Mouse (Mus musculus) olfactory bulb, adult 2 months (tissue): Measurements from ENCODE around the gene Fmn2. TPM values are rescaled to one million over a fixed set of nuclear protein-coding genes. Genes with fewer than 3 reads are reported as not detected.

Experiments used
- H3K27ac ChIP-seq: fragments of 200-500 bp; 2 replicates; pipeline ENCODE4 v1.5.1; 2012; ENCODE audit warnings: low read depth, low read length; ENCODE audit not compliant: insufficient read depth
- H3K4me1 ChIP-seq: fragments of 200-500 bp; 2 replicates; pipeline ENCODE4 v1.6.1; 2012; ENCODE audit warnings: low read length; ENCODE audit not compliant: control insufficient read depth, insufficient read depth
- H3K4me3 ChIP-seq: fragments of 200-500 bp; 2 replicates; pipeline ENCODE4 v1.5.1; 2012; ENCODE audit warnings: mild to moderate bottlenecking, low read depth, low read length, moderate library complexity; ENCODE audit not compliant: insufficient read depth
- CTCF ChIP-seq: fragments of 200-500 bp; IDR thresholded peaks from 2 replicates; pipeline ENCODE4 v1.5.1; 2012; ENCODE audit warnings: low read depth, mild to moderate bottlenecking, low read length, moderate library complexity; ENCODE audit not compliant: insufficient read depth
- POLR2A ChIP-seq: fragments of 200-500 bp; IDR thresholded peaks from 2 replicates; pipeline ENCODE4 v1.6.1; 2012; ENCODE audit warnings: mild to moderate bottlenecking, low read depth, low read length, moderate library complexity; ENCODE audit not compliant: insufficient read depth
- WGBS: fragments of 180-500 bp; shearing (Covaris S2); methylation state at CpG from one replicate; pipeline ENCODE4 v1.1.7; 2018; 5-methylcytosine and 5-hydroxymethylcytosine counted together
- polyA plus RNA-seq: library from polyadenylated mRNA; stranded (reverse); fragments of >200 nt; gene quantifications from 2 replicates; pipeline ENCODE4 v1.2.4, GENCODE M21; 2012; ENCODE audit warnings: low replicate concordance; ENCODE audit not compliant: missing spikeins, insufficient read depth, insufficient read length

The Fmn2 gene
- polyA plus RNA-seq, 1 experiment, result 291 TPM

GRCm38 (mm10) chr1:174548291-174548690 is 46.7 kb downstream of the Fmn2 start:
- no peak overlapping the region for H3K4me3 ChIP-seq
- WGBS, result 64% methylated on average over 5 of the region's 5 CpGs
- no peaks in the 10 kb centered on the region for H3K4me1 ChIP-seq
- H3K27ac ChIP-seq, result no peak overlapping the region
- TF ChIP-seq POLR2A, result no peak
- no peak for TF ChIP-seq CTCF

GRCm38 (mm10) chr1:174553272-174554007 is 51.8 kb downstream of the Fmn2 start:
- Histone ChIP-seq H3K4me1 (no peaks in the 10 kb centered on the region), H3K27ac (no peak overlapping the region), H3K4me3 (no peak overlapping the region)
- TF ChIP-seq POLR2A, result no peak
- TF ChIP-seq CTCF, result peak; percentile 37; the same call in 1 of the 2 replicates
- 15% methylated on average over 2 of the region's 2 CpGs for WGBS

- TF ChIP-seq CTCF (no peak), POLR2A (no peak)
- no peaks in the 10 kb centered on the region for H3K4me1 ChIP-seq
- WGBS, result 35% methylated on average over 3 of the region's 3 CpGs
- H3K27ac ChIP-seq, result no peak overlapping the region
- H3K4me3 ChIP-seq, result no peak overlapping the region
Measured at GRCm38 (mm10) chr1:174555412-174555811, 53.8 kb downstream of the Fmn2 start.

- no peaks in the 10 kb centered on the region for H3K4me1 ChIP-seq
- no peak overlapping the region for H3K4me3 ChIP-seq
- H3K27ac ChIP-seq, result no peak overlapping the region
- WGBS, result 30% methylated on average over 4 of the region's 4 CpGs
- TF ChIP-seq POLR2A (no peak), CTCF (no peak)
Measured at GRCm38 (mm10) chr1:174557211-174557610, 55.6 kb downstream of the Fmn2 start.

- TF ChIP-seq POLR2A (no peak), CTCF (no peak)
Measured at GRCm38 (mm10) chr1:174557841-174558240, 56.2 kb downstream of the Fmn2 start.

GRCm38 (mm10) chr1:174558488-174558887 is 56.9 kb downstream of the Fmn2 start:
- no peaks in the 10 kb centered on the region for H3K4me1 ChIP-seq
- WGBS, result 44% methylated on average over 2 of the region's 2 CpGs
- TF ChIP-seq CTCF (no peak), POLR2A (no peak)
- H3K27ac ChIP-seq, result no peak overlapping the region
- H3K4me3 ChIP-seq, result no peak overlapping the region

More at GRCm38 (mm10) chr1:174557841-174558240, 56.2 kb downstream of the Fmn2 start:
- H3K27ac ChIP-seq, result no peak overlapping the region
- no peaks in the 10 kb centered on the region for H3K4me1 ChIP-seq
- 55% methylated on average over 3 of the region's 3 CpGs for WGBS
- no peak overlapping the region for H3K4me3 ChIP-seq

GRCm38 (mm10) chr1:174564561-174564960 is 62.9 kb downstream of the Fmn2 start:
- WGBS, result 60% methylated on average over 6 of the region's 6 CpGs
- Histone ChIP-seq H3K27ac (no peak overlapping the region), H3K4me3 (no peak overlapping the region), H3K4me1 (no peaks in the 10 kb centered on the region)
- TF ChIP-seq CTCF (no peak), POLR2A (no peak)

- TF ChIP-seq POLR2A (no peak), CTCF (no peak)
- Histone ChIP-seq H3K4me3 (no peak overlapping the region), H3K4me1 (no peaks in the 10 kb centered on the region), H3K27ac (no peak overlapping the region)
- 95% methylated on average over 3 of the region's 3 CpGs for WGBS
Measured at GRCm38 (mm10) chr1:174568609-174569008, 67.0 kb downstream of the Fmn2 start.

- Histone ChIP-seq H3K4me1 (no peaks in the 10 kb centered on the region), H3K27ac (no peak overlapping the region), H3K4me3 (no peak overlapping the region)
- 59% methylated on average over 5 of the region's 5 CpGs for WGBS
- no peak for TF ChIP-seq CTCF
- TF ChIP-seq POLR2A, result no peak
Measured at GRCm38 (mm10) chr1:174592420-174592980, 90.9 kb downstream of the Fmn2 start.
